Mouse (Mus musculus) heart, embryonic 14.5 days (tissue): ENCODE results near the gene Slc47a2. TPM values are rescaled to one million over a fixed set of nuclear protein-coding genes. Genes with fewer than 3 reads are reported as not detected.

Source experiments
- ATAC-seq: fragments of 200-750 bp; cut with Nextera tagmentation; 2 replicates; pipeline ENCODE4 v1.8.0; 2017; ENCODE audit warnings: low read depth, moderate TSS enrichment; ENCODE audit not compliant: insufficient number of reproducible peaks, insufficient read depth, low FRiP score
- H3K27ac ChIP-seq, 2 experiments: fragments of 200-500 bp in 1 of 2; fragments of 300-500 bp in 1 of 2; sonication (generic) in 1 of 2; replicated peaks in 1 of 2; 2 replicates each; pipeline ENCODE4 v1.5.1; 2012 to 2014; ENCODE audit warnings: low read depth in 2 of 2, low read length in 2 of 2, control low read depth in 1 of 2, mild to moderate bottlenecking in 1 of 2, mixed read lengths in 1 of 2; ENCODE audit not compliant: control insufficient read depth in 1 of 2, insufficient read depth in 1 of 2
- H3K27me3 ChIP-seq: fragments of 300-500 bp; sonication (generic); 2 replicates; pipeline ENCODE4 v1.6.1; 2014; ENCODE audit warnings: mild to moderate bottlenecking, low read length, control low read depth; ENCODE audit not compliant: control insufficient read depth, insufficient read depth
- H3K36me3 ChIP-seq: fragments of 300-500 bp; sonication (generic); 2 replicates; pipeline ENCODE4 v1.6.1; 2014; ENCODE audit warnings: mild to moderate bottlenecking, control low read depth, low read length, mixed read lengths; ENCODE audit not compliant: control insufficient read depth, insufficient read depth
- H3K4me1 ChIP-seq, 2 experiments: fragments of 200-500 bp in 1 of 2; fragments of 300-500 bp in 1 of 2; sonication (generic) in 1 of 2; 2 replicates each; pipeline ENCODE4 v1.6.1; 2012 to 2014; ENCODE audit warnings: low read length in 2 of 2, control low read depth in 1 of 2, mixed read lengths in 1 of 2; ENCODE audit not compliant: control insufficient read depth in 2 of 2, insufficient read depth in 2 of 2
- H3K4me2 ChIP-seq: fragments of 300-500 bp; sonication (generic); 2 replicates; pipeline ENCODE4 v1.6.1; 2014; ENCODE audit warnings: mild to moderate bottlenecking, low read length
- H3K4me3 ChIP-seq, 2 experiments: fragments of 200-500 bp in 1 of 2; fragments of 300-500 bp in 1 of 2; sonication (generic) in 1 of 2; 2 replicates each; pipeline ENCODE4 v1.5.1; 2012 to 2014; ENCODE audit warnings: low read length in 2 of 2, mild to moderate bottlenecking in 2 of 2, control low read depth in 1 of 2, low read depth in 1 of 2, moderate library complexity in 1 of 2; ENCODE audit not compliant: control insufficient read depth in 1 of 2, insufficient read depth in 1 of 2
- H3K9ac ChIP-seq: fragments of 300-500 bp; sonication (generic); 2 replicates; pipeline ENCODE4 v1.6.1; 2014; ENCODE audit warnings: mild to moderate bottlenecking, low read length
- H3K9me3 ChIP-seq: fragments of 300-500 bp; sonication (generic); 2 replicates; pipeline ENCODE4 v1.6.1; 2016; ENCODE audit warnings: low read length, control low read depth; ENCODE audit not compliant: control insufficient read depth
- WGBS: fragments of 180-500 bp; shearing (Covaris S2); extraction: QIAGEN DNeasy Blood & Tissue Kit; methylation state at CpG from one replicate; pipeline ENCODE4 v1.1.7; 2014; 5-methylcytosine and 5-hydroxymethylcytosine counted together
- polyA plus RNA-seq: library from polyadenylated mRNA; unstranded; fragments of >200 nt; fragmentation: Nextera tagmentation; extraction: Ambion mirVana; gene quantifications from 2 replicates; pipeline ENCODE4 v1.2.1, GENCODE M21; 2014

Gene Slc47a2
- polyA plus RNA-seq, 1 experiment from 2014 or later = 0.35 TPM

DNA sequence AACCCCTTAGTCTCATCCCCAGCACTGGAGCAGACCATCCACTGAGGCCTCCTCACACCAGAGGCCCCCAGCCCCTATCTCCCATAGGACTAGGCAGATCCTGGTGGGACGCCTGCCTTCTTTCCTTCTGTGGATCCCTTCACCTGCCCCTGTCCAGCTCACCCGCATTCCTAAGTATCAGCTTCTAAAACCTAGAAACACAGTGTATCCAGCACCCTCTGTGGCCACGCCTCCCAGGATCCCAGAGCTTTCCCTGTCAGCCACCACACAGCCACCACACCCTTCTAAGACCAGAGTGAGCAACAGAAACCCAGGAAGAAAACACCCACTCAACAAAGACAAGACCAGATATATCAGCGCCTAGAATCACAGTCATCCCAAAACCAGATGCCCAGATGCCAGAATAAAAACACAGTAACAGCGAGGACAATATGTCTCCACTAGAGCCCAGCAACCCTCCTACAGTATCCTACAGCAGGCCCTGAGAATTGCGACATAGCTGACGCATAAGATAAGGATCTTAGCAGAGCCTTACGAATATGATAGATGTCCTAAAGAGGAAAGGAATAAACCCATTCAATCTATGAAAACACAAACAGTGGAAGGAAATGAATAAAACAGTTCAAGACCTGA is 64.1 kb downstream of the Slc47a2 start:
- H3K4me1 ChIP-seq = no peaks in the 10 kb centered on the region
- no peak overlapping the region for H3K4me2 ChIP-seq
- no peak overlapping the region for H3K27ac ChIP-seq
- WGBS = 74% methylated on average over 8 of the region's 8 CpGs
- no peak overlapping the region for H3K9ac ChIP-seq
- no peaks in the 10 kb centered on the region for H3K36me3 ChIP-seq
- no peaks in the 10 kb centered on the region for H3K9me3 ChIP-seq
- no peaks in the 10 kb centered on the region for H3K27me3 ChIP-seq
- no peak overlapping the region for H3K4me3 ChIP-seq
- ATAC-seq = no peak

DNA sequence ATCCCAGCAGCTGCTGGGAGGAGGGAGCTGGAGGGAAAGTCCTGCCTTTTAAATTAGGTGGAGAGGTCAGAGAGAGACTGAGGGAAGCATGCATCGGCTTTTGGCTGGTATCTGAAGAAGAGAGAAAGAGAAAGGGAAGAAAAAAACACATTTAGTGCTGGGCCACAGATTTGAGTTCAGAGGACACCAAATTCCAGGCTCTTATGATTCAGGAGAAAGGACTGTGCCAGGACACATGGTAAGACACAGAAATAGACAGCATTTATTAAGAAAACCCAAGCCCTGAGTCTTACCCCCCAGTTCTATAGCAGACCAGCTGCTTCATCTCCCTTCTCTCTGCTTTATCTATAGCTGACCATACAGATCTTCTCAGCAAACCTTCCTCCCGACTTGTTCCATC is 64.7 kb downstream of the Slc47a2 start:
- H3K36me3 ChIP-seq = no peaks in the 10 kb centered on the region
- no peak overlapping the region for H3K4me2 ChIP-seq
- no peak overlapping the region for H3K27ac ChIP-seq
- H3K27me3 ChIP-seq = no peaks in the 10 kb centered on the region
- no peak for ATAC-seq
- no peak overlapping the region for H3K9ac ChIP-seq
- H3K4me3 ChIP-seq = no peak overlapping the region
- WGBS = 59% methylated on average over 2 of the region's 2 CpGs
- H3K9me3 ChIP-seq = no peaks in the 10 kb centered on the region
- H3K4me1 ChIP-seq = no peaks in the 10 kb centered on the region

DNA sequence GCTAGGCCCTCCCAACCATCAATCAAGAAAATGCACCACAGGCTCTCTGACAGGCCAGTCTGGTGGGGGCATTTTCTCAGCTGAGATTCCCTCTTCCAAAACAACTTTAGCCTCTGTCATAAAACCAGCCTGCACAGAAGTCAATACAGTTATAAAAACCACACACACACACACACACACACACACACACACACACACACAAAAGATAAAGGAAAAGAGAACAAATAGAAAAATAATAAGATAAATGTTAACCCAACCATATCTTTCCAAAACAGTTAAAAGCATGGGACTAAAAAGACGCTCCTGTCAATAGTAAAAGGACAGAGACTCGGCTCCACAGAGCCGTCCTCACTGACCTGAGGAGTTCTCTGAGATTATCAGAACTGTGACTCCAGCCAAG is 66.2 kb downstream of the Slc47a2 start:
- H3K27ac ChIP-seq = no peak overlapping the region
- no peak overlapping the region for H3K9ac ChIP-seq
- no peaks in the 10 kb centered on the region for H3K9me3 ChIP-seq
- no peak overlapping the region for H3K4me2 ChIP-seq
- no peaks in the 10 kb centered on the region for H3K27me3 ChIP-seq
- H3K4me3 ChIP-seq = no peak overlapping the region
- H3K36me3 ChIP-seq = no peaks in the 10 kb centered on the region
- WGBS = 56% methylated on average over 3 of the region's 3 CpGs
- no peak for ATAC-seq
- H3K4me1 ChIP-seq = no peaks in the 10 kb centered on the region

DNA sequence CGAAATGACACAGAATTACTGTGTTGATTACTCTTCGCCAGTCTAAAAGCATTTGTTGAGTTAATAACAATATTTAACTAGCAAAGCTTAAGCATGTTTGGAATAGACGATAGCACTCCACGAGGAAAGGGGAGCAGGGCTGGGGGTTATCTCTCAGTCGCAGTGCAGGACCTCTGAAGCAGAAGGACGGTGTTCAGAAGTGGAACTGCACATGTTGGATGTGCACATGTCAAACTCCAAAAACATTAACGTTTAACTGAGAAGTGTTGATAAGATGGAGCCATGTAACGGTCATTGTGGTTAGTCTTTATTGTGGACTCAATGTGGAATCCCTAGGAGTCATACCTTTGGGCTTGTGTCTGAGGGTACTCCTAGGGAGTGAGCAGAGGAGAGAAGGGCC is 67.6 kb downstream of the Slc47a2 start:
- no peaks in the 10 kb centered on the region for H3K36me3 ChIP-seq
- H3K4me2 ChIP-seq = no peak overlapping the region
- WGBS = 65% methylated on average over 8 of the region's 8 CpGs
- no peaks in the 10 kb centered on the region for H3K27me3 ChIP-seq
- no peak for ATAC-seq
- no peak overlapping the region for H3K27ac ChIP-seq
- no peak overlapping the region for H3K4me3 ChIP-seq
- no peak overlapping the region for H3K9ac ChIP-seq
- H3K4me1 ChIP-seq = no peaks in the 10 kb centered on the region
- no peaks in the 10 kb centered on the region for H3K9me3 ChIP-seq

DNA sequence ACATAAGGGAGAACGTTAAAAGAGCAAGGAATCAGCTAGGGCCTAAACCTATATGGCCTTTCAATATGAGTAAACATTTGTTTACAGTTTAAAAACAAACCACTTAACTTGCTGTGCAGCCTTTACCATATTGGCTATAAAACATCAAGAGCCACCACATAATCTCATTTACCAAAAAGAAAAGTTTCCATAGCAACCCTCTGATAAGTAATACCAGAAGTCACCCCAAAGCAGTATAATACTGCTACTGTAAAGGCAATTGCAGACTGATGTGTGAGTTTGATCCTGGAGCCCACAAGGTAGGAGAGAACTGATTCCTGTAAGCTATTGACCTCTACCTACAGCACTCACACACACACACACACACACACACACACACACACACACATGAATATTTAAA is 68.2 kb downstream of the Slc47a2 start:
- no peaks in the 10 kb centered on the region for H3K27me3 ChIP-seq
- H3K36me3 ChIP-seq = no peaks in the 10 kb centered on the region
- no peak overlapping the region for H3K4me3 ChIP-seq
- no peak for ATAC-seq
- no peak overlapping the region for H3K27ac ChIP-seq
- no peak overlapping the region for H3K9ac ChIP-seq
- 67% methylated on average over 1 of the region's 1 CpGs for WGBS
- H3K9me3 ChIP-seq = no peaks in the 10 kb centered on the region
- H3K4me2 ChIP-seq = no peak overlapping the region
- H3K4me1 ChIP-seq = no peaks in the 10 kb centered on the region

DNA sequence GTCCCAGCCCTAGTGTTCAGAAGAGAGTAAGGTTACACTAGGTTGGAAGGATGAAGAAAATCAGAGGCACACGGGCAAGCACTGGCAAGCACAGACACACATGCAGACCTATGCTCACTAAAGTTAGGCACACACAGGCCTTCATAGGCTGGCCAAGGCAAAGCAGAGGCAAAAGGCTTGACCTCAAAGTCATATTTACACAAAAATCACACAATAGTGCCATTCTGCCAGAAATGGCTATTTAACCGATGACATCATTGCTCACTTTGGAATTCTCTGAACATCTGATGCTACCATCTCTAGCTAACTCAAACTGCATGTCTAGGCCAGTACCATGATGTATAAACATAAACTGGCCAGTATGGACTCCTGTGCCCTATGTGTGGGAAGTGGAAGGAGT is 68.7 kb downstream of the Slc47a2 start:
- H3K9me3 ChIP-seq = no peaks in the 10 kb centered on the region
- 78% methylated on average over 2 of the region's 2 CpGs for WGBS
- H3K4me1 ChIP-seq = no peaks in the 10 kb centered on the region
- no peak overlapping the region for H3K9ac ChIP-seq
- no peaks in the 10 kb centered on the region for H3K36me3 ChIP-seq
- H3K27me3 ChIP-seq = no peaks in the 10 kb centered on the region
- H3K4me3 ChIP-seq = no peak overlapping the region
- no peak overlapping the region for H3K4me2 ChIP-seq
- no peak for ATAC-seq
- H3K27ac ChIP-seq = no peak overlapping the region

DNA sequence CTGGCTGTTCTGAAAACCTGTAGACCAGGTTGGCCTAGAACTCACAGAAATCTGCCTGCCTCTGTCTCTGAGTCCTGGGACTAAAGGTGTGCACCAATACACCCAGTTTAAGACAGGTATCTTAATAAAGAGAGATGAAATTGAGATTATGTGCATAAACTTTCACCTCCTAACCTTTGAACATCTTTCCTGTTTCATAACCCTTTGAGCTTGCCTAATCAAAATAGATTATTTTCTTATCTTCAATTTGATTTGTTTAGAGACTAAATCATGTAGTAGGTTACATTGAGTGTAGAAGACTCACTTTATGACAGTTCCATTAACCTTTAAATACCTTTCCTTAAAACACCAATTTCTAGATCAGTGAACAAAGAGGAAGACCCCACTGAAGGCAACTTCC is 71.0 kb downstream of the Slc47a2 start:
- Histone ChIP-seq H3K4me1 (no peaks in the 10 kb centered on the region), H3K4me2 (no peak overlapping the region), H3K27me3 (no peaks in the 10 kb centered on the region), H3K27ac (no peak overlapping the region), H3K9ac (no peak overlapping the region), H3K9me3 (no peaks in the 10 kb centered on the region), H3K36me3 (no peaks in the 10 kb centered on the region), H3K4me3 (no peak overlapping the region)
- no peak for ATAC-seq

DNA sequence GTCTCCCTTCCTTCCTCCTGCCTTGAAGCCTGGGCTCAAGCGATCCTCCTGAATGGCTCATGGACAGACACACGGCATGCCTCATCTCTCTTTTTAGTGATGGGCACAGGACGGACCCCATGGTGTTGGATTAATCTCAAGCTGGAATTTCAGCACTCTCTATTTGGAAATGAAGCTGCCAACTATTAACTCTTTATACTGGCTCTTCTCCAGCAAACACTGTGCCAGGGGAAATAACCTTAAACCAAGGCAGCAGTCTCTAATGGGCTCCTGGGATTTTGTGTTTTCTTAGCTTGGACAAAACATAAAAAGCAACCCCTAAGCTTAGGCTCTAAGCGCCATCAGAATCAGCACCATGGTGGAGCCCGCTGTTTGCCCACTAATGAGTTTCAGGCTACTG is 72.3 kb downstream of the Slc47a2 start:
- H3K4me3 ChIP-seq = no peak overlapping the region
- 0 out of 4 replicates have a peak, but pooled peaks cover 0 to 9% of the 10 kb centered on the region in 2 experiments for H3K4me1 ChIP-seq
- H3K36me3 ChIP-seq = no peaks in the 10 kb centered on the region
- H3K9ac ChIP-seq = no peak overlapping the region
- no peaks in the 10 kb centered on the region for H3K27me3 ChIP-seq
- no peak for ATAC-seq
- 72% methylated on average over 5 of the region's 5 CpGs for WGBS
- no peaks in the 10 kb centered on the region for H3K9me3 ChIP-seq
- H3K27ac ChIP-seq = no peak overlapping the region
- H3K4me2 ChIP-seq = no peak overlapping the region
